Mouse (Mus musculus): ENCODE results near the gene Lrrfip1.
A peak's percentile ranks its signal among the peaks of the same experiment; 100 is the strongest.

The Lrrfip1 gene

GRCm38 (mm10) chr1:91026945-91027344 is 28.4 kb downstream of the Lrrfip1 start:
- DNase-seq, result no peak

- DNase-seq, result no peak
These were observed 31.8 kb downstream of the Lrrfip1 start for GRCm38 (mm10) chr1:91030383-91030782.

GRCm38 (mm10) chr1:91031547-91031946 is 33.0 kb downstream of the Lrrfip1 start:
- DNase-seq, result no peak

GRCm38 (mm10) chr1:91032393-91032971 is 33.9 kb downstream of the Lrrfip1 start:
- DNase-seq, result peak; percentile 35

GRCm38 (mm10) chr1:91034547-91034946 is 36.0 kb downstream of the Lrrfip1 start:
- no peak for DNase-seq

GRCm38 (mm10) chr1:91035266-91035665 is 36.7 kb downstream of the Lrrfip1 start:
- no peak for DNase-seq

GRCm38 (mm10) chr1:91037213-91037612 is 38.7 kb downstream of the Lrrfip1 start:
- DNase-seq, result no peak

GRCm38 (mm10) chr1:91038010-91038409 is 39.5 kb downstream of the Lrrfip1 start:
- no peak for DNase-seq

- no peak for DNase-seq
These were observed 40.0 kb downstream of the Lrrfip1 start for GRCm38 (mm10) chr1:91038531-91038930.

GRCm38 (mm10) chr1:91041605-91042004 is 43.1 kb downstream of the Lrrfip1 start:
- no peak for DNase-seq

GRCm38 (mm10) chr1:91043191-91043590 is 44.7 kb downstream of the Lrrfip1 start:
- DNase-seq, result no peak

GRCm38 (mm10) chr1:91044176-91044575 is 45.6 kb downstream of the Lrrfip1 start:
- no peak for DNase-seq

- no peak for DNase-seq
These were observed 46.1 kb downstream of the Lrrfip1 start for GRCm38 (mm10) chr1:91044648-91045047.

- no peak for DNase-seq
These were observed 47.7 kb downstream of the Lrrfip1 start for GRCm38 (mm10) chr1:91046237-91046636.

- DNase-seq, result no peak
These were observed 50.8 kb downstream of the Lrrfip1 start for GRCm38 (mm10) chr1:91049296-91049695.

GRCm38 (mm10) chr1:91051461-91052094 is 53.0 kb downstream of the Lrrfip1 start:
- DNase-seq, result no peak

GRCm38 (mm10) chr1:91052747-91053181 is 54.2 kb downstream of the Lrrfip1 start:
- peak; percentile 95 for DNase-seq

GRCm38 (mm10) chr1:91053218-91054073 is 54.9 kb downstream of the Lrrfip1 start:
- DNase-seq, result peak; percentile 84

GRCm38 (mm10) chr1:91054074-91054471 is 55.5 kb downstream of the Lrrfip1 start:
- DNase-seq, result no peak

GRCm38 (mm10) chr1:91054815-91055214 is 56.3 kb downstream of the Lrrfip1 start:
- DNase-seq, result no peak

GRCm38 (mm10) chr1:91055744-91056143 is 57.2 kb downstream of the Lrrfip1 start:
- no peak for DNase-seq

- no peak for DNase-seq
These were observed 57.9 kb downstream of the Lrrfip1 start for GRCm38 (mm10) chr1:91056416-91056815.

- no peak for DNase-seq
These were observed 59.0 kb downstream of the Lrrfip1 start for GRCm38 (mm10) chr1:91057311-91058245.

Data from kidney, adult 11 months (tissue).